Mouse (Mus musculus) midbrain, embryonic 14.5 days (tissue): Measurements from ENCODE around the gene Atp6ap1. TPM values are rescaled to one million over a fixed set of nuclear protein-coding genes. Genes with fewer than 3 reads are reported as not detected.

Experiments
- ATAC-seq: fragments of 200-750 bp; cut with Nextera tagmentation; 2 replicates; pipeline ENCODE4 v1.8.0; 2017; ENCODE audit warnings: moderate number of reproducible peaks, moderate library complexity; ENCODE audit not compliant: low FRiP score, low TSS enrichment
- DNase-seq: peaks from one replicate; pipeline ENCODE4 v3.0.0-alpha.2; 2015
- H3K27ac ChIP-seq: fragments of 300-500 bp; sonication (generic); replicated peaks from 2 replicates; pipeline ENCODE4 v1.5.1; 2014; ENCODE audit warnings: mild to moderate bottlenecking, low read depth, low read length, moderate library complexity
- H3K27me3 ChIP-seq: fragments of 300-500 bp; sonication (generic); 2 replicates; pipeline ENCODE4 v1.6.1; 2014; ENCODE audit warnings: low read length, control low read depth, mixed read lengths; ENCODE audit not compliant: control insufficient read depth, insufficient read depth
- H3K36me3 ChIP-seq: fragments of 300-500 bp; sonication (generic); 2 replicates; pipeline ENCODE4 v1.6.1; 2014; ENCODE audit warnings: low read length, control low read depth; ENCODE audit not compliant: control insufficient read depth, insufficient read depth
- H3K4me1 ChIP-seq: fragments of 300-500 bp; sonication (generic); 2 replicates; pipeline ENCODE4 v1.6.1; 2014; ENCODE audit warnings: mild to moderate bottlenecking, antibody characterized with exemption, low read length, control low read depth; ENCODE audit not compliant: control insufficient read depth, insufficient read depth
- H3K4me2 ChIP-seq: fragments of 300-500 bp; sonication (generic); 2 replicates; pipeline ENCODE4 v1.6.1; 2014; ENCODE audit warnings: mild to moderate bottlenecking, low read length, moderate library complexity
- H3K4me3 ChIP-seq: fragments of 300-500 bp; sonication (generic); replicated peaks from 2 replicates; pipeline ENCODE4 v1.5.1; 2014; ENCODE audit warnings: low read depth, low read length
- H3K9ac ChIP-seq: fragments of 300-500 bp; sonication (generic); replicated peaks from 2 replicates; pipeline ENCODE4 v1.6.1; 2014; ENCODE audit warnings: mild to moderate bottlenecking, low read length, moderate library complexity
- H3K9me3 ChIP-seq: fragments of 300-500 bp; sonication (generic); 2 replicates; pipeline ENCODE4 v1.6.1; 2016; ENCODE audit warnings: low read length, control low read depth, mixed read lengths; ENCODE audit not compliant: control insufficient read depth
- WGBS: fragments of 180-500 bp; shearing (Covaris S2); extraction: QIAGEN DNeasy Blood & Tissue Kit; methylation state at CpG from one replicate; pipeline ENCODE4 v1.1.7; 2014; 5-methylcytosine and 5-hydroxymethylcytosine counted together
- polyA plus RNA-seq: library from polyadenylated mRNA; unstranded; fragments of >200 nt; fragmentation: Nextera tagmentation; extraction: Ambion mirVana; gene quantifications from 2 replicates; pipeline ENCODE4 v1.2.1, GENCODE M21; 2014

Atp6ap1 gene
- polyA plus RNA-seq, 1 experiment from 2014 or later = 235 TPM

GRCm38 (mm10) chrX:74270062-74270901 is 26.6 kb upstream of the Atp6ap1 start, which contains the start of gene Rpl10:
Gene Rpl10 (plus strand): TSS chrX:74270812.
- WGBS = 18% methylated on average over 42 of the region's 42 CpGs

GRCm38 (mm10) chrX:74270902-74271551 is 25.9 kb upstream of the Atp6ap1 start:
- WGBS = 22% methylated on average over 27 of the region's 27 CpGs

More at GRCm38 (mm10) chrX:74270062-74270901, 26.6 kb upstream of the Atp6ap1 start, which contains the start of gene Rpl10:
- H3K4me1 ChIP-seq = 0 out of 2 replicates have a peak, but pooled peaks cover 2% of the 10 kb centered on the region
- peaks cover 12% of the 10 kb centered on the region; the same call in 1 of the 2 replicates for H3K36me3 ChIP-seq
- H3K4me3 ChIP-seq = peak within 1 kb of the TSS; percentile 52
- DNase-seq = peak; percentile 95
- H3K4me2 ChIP-seq = peak within 1 kb of the TSS; percentile 61
- H3K27me3 ChIP-seq = no peaks in the 10 kb centered on the region
- peak; percentile 95 for ATAC-seq
- no peaks in the 10 kb centered on the region for H3K9me3 ChIP-seq
- H3K9ac ChIP-seq = peak within 1 kb of the TSS; percentile 65
- H3K27ac ChIP-seq = peak within 1 kb of the TSS; percentile 97

GRCm38 (mm10) chrX:74273422-74274322 is 23.2 kb upstream of the Atp6ap1 start:
- Histone ChIP-seq H3K4me3 (no peak overlapping the region), H3K27ac (no peak overlapping the region), H3K4me2 (no peak overlapping the region), H3K9ac (no peak overlapping the region), H3K9me3 (no peaks in the 10 kb centered on the region), H3K4me1 (0 out of 2 replicates have a peak, but pooled peaks cover 2% of the 10 kb centered on the region), H3K27me3 (no peaks in the 10 kb centered on the region), H3K36me3 (peaks cover 12% of the 10 kb centered on the region; the same call in 1 of the 2 replicates)
- WGBS = 39% methylated on average over 10 of the region's 10 CpGs
- ATAC-seq (no peak), DNase-seq (no peak)

More at GRCm38 (mm10) chrX:74270902-74271551, 25.9 kb upstream of the Atp6ap1 start:
- H3K9ac ChIP-seq = peak overlapping the region; percentile 63
- H3K4me3 ChIP-seq = peak overlapping the region; percentile 52
- peak overlapping the region; percentile 61 for H3K4me2 ChIP-seq
- peaks cover 12% of the 10 kb centered on the region; the same call in 1 of the 2 replicates for H3K36me3 ChIP-seq
- H3K27ac ChIP-seq = peak overlapping the region; percentile 41; the same call in 1 of the 2 replicates
- 0 out of 2 replicates have a peak, but pooled peaks cover 2% of the 10 kb centered on the region for H3K4me1 ChIP-seq
- peak; percentile 6; the same call in 1 of the 2 replicates for ATAC-seq
- H3K9me3 ChIP-seq = no peaks in the 10 kb centered on the region
- H3K27me3 ChIP-seq = no peaks in the 10 kb centered on the region
- DNase-seq = peak; percentile 45

GRCm38 (mm10) chrX:74277916-74278315 is 19.0 kb upstream of the Atp6ap1 start:
- Histone ChIP-seq H3K27me3 (no peaks in the 10 kb centered on the region), H3K4me2 (no peak overlapping the region), H3K36me3 (peaks cover 7% of the 10 kb centered on the region; the same call in 1 of the 2 replicates), H3K9me3 (no peaks in the 10 kb centered on the region), H3K27ac (no peak overlapping the region), H3K4me1 (no peaks in the 10 kb centered on the region), H3K9ac (no peak overlapping the region), H3K4me3 (no peak overlapping the region)
- ATAC-seq (no peak), DNase-seq (no peak)
- 66% methylated on average over 8 of the region's 8 CpGs for WGBS

GRCm38 (mm10) chrX:74281041-74281731 is 15.7 kb upstream of the Atp6ap1 start:
- ATAC-seq = no peak
- Histone ChIP-seq H3K4me3 (peak overlapping the region; percentile 51), H3K4me1 (peaks cover 6% of the 10 kb centered on the region; the same call in 1 of the 2 replicates), H3K27ac (no peak overlapping the region), H3K9me3 (no peaks in the 10 kb centered on the region), H3K9ac (peak overlapping the region; percentile 62; the same call in 1 of the 2 replicates), H3K4me2 (peak overlapping the region; percentile 68), H3K36me3 (no peaks in the 10 kb centered on the region), H3K27me3 (no peaks in the 10 kb centered on the region)
- no peak for DNase-seq
- WGBS = 18% methylated on average over 14 of the region's 14 CpGs

- DNase-seq (peak; percentile 47), ATAC-seq (peak; percentile 47; the same call in 1 of the 2 replicates)
- Histone ChIP-seq H3K4me1 (peaks cover 6% of the 10 kb centered on the region; the same call in 1 of the 2 replicates), H3K4me2 (peak within 1 kb of the TSS; percentile 68), H3K9ac (peak within 1 kb of the TSS; percentile 62), H3K36me3 (no peaks in the 10 kb centered on the region), H3K27ac (peak within 1 kb of the TSS; percentile 84), H3K27me3 (no peaks in the 10 kb centered on the region), H3K9me3 (no peaks in the 10 kb centered on the region), H3K4me3 (peak within 1 kb of the TSS; percentile 51)
- 20% methylated on average over 16 of the region's 16 CpGs for WGBS
Observed at GRCm38 (mm10) chrX:74281732-74282394, 15.0 kb upstream of the Atp6ap1 start, which contains the start of the genes Taz and Dnase1l1. Gene Taz (plus strand): TSS chrX:74281912. Gene Dnase1l1 (minus strand): TSS chrX:74282337.

GRCm38 (mm10) chrX:74282395-74283091 is 14.4 kb upstream of the Atp6ap1 start:
- H3K4me1 ChIP-seq = peaks cover 6% of the 10 kb centered on the region; the same call in 1 of the 2 replicates
- peak; percentile 92 for DNase-seq
- peak overlapping the region; percentile 51 for H3K4me3 ChIP-seq
- H3K27ac ChIP-seq = peak overlapping the region; percentile 84
- peak overlapping the region; percentile 68 for H3K4me2 ChIP-seq
- 22% methylated on average over 39 of the region's 39 CpGs for WGBS
- H3K9me3 ChIP-seq = no peaks in the 10 kb centered on the region
- no peaks in the 10 kb centered on the region for H3K36me3 ChIP-seq
- no peaks in the 10 kb centered on the region for H3K27me3 ChIP-seq
- peak; percentile 88 for ATAC-seq
- peak overlapping the region; percentile 62 for H3K9ac ChIP-seq
